Mouse (Mus musculus) kidney, embryonic 16.5 days (tissue): Measurements from ENCODE around the gene Cstb. TPM values are rescaled to one million over a fixed set of nuclear protein-coding genes. Genes with fewer than 3 reads are reported as not detected.
A peak's percentile ranks its signal among the peaks of the same experiment; 100 is the strongest.

ENCODE experiments used
- ATAC-seq: fragments of 200-750 bp; cut with Nextera tagmentation; 2 replicates; pipeline ENCODE4 v1.8.0; 2017; ENCODE audit warnings: moderate TSS enrichment; ENCODE audit not compliant: low FRiP score, low TSS enrichment
- H3K27ac ChIP-seq: fragments of 300-500 bp; sonication (generic); 2 replicates; pipeline ENCODE4 v1.5.1; 2014; ENCODE audit warnings: low read length
- H3K27me3 ChIP-seq: fragments of 300-500 bp; sonication (generic); 2 replicates; pipeline ENCODE4 v1.6.1; 2014; ENCODE audit warnings: low read length, control low read depth, mixed read lengths; ENCODE audit not compliant: insufficient read depth
- H3K36me3 ChIP-seq: fragments of 300-500 bp; sonication (generic); 2 replicates; pipeline ENCODE4 v1.6.1; 2014; ENCODE audit warnings: low read length, control low read depth, mixed read lengths; ENCODE audit not compliant: insufficient read depth
- H3K4me1 ChIP-seq: fragments of 300-500 bp; sonication (generic); 2 replicates; pipeline ENCODE4 v1.6.1; 2014; ENCODE audit warnings: low read length, control low read depth, mixed read lengths; ENCODE audit not compliant: insufficient read depth
- H3K4me2 ChIP-seq: fragments of 300-500 bp; sonication (generic); replicated peaks from 2 replicates; pipeline ENCODE4 v1.6.1; 2014; ENCODE audit warnings: low read depth, low read length
- H3K4me3 ChIP-seq: fragments of 300-500 bp; sonication (generic); 2 replicates; pipeline ENCODE4 v1.5.1; 2014; ENCODE audit warnings: mild to moderate bottlenecking, low read length
- H3K9ac ChIP-seq: fragments of 300-500 bp; sonication (generic); replicated peaks from 2 replicates; pipeline ENCODE4 v1.6.1; 2014; ENCODE audit warnings: low read length
- H3K9me3 ChIP-seq: fragments of 300-500 bp; sonication (generic); 2 replicates; pipeline ENCODE4 v1.6.1; 2016; ENCODE audit warnings: low read length, control low read depth
- WGBS: fragments of 180-500 bp; shearing (Covaris S2); extraction: QIAGEN DNeasy Blood & Tissue Kit; methylation state at CpG from one replicate; pipeline ENCODE4 v1.1.7; 2014; 5-methylcytosine and 5-hydroxymethylcytosine counted together
- polyA plus RNA-seq: library from polyadenylated mRNA; unstranded; fragments of >200 nt; fragmentation: Nextera tagmentation; extraction: Ambion mirVana; gene quantifications from 2 replicates; pipeline ENCODE4 v1.2.1, GENCODE M21; 2015

Gene Cstb
- polyA plus RNA-seq, 1 experiment from 2014 or later, result 191 TPM

DNA sequence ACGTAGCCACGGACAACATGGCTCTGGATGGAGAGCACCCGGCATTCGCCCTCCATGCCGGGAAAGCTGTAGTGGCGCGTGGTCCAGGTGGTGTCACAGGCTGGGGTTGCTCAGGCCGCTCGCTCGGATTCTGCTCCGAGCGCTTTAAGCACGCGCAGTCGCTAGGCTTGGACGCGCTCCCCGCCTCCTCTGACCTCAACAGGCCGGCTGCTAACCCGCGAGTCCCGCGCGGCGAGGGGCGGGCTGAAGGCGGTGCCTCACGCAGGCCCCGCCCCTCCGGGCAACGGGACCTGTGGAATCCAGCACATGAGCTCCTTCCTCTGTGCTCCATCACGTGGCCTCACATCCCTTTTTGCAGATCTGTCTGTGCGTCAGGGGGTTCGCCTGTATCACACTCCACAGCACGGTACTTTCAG is 39.3 kb downstream of the Cstb start, which contains the start of gene Pdxk:
Gene Pdxk (minus strand): TSS at position 184 of the 416 bp plus-strand sequence.
- ATAC-seq, result peak; percentile 94
- Histone ChIP-seq H3K4me3 (peak within 1 kb of the TSS; percentile 56), H3K9me3 (no peaks in the 10 kb centered on the region), H3K36me3 (no peaks in the 10 kb centered on the region), H3K27me3 (no peaks in the 10 kb centered on the region), H3K4me1 (peaks cover 15% of the 10 kb centered on the region), H3K4me2 (peak within 1 kb of the TSS; percentile 91), H3K27ac (peak within 1 kb of the TSS; percentile 25; the same call in 1 of the 2 replicates), H3K9ac (peak within 1 kb of the TSS; percentile 69)
- under 1% methylated on average over 35 of the region's 35 CpGs for WGBS

- ATAC-seq, result 0 out of 2 replicates have a peak, but pooled peaks have one; percentile 0
- Histone ChIP-seq H3K36me3 (no peaks in the 10 kb centered on the region), H3K4me1 (peaks cover 11% of the 10 kb centered on the region), H3K27me3 (no peaks in the 10 kb centered on the region), H3K9me3 (no peaks in the 10 kb centered on the region), H3K27ac (no peak overlapping the region), H3K4me3 (no peak overlapping the region), H3K4me2 (peak overlapping the region; percentile 91; the same call in 1 of the 2 replicates), H3K9ac (no peak overlapping the region)
- 83% methylated on average over 3 of the region's 3 CpGs for WGBS
Observed at GRCm38 (mm10) chr10:78465472-78465871, 40.0 kb downstream of the Cstb start.

DNA sequence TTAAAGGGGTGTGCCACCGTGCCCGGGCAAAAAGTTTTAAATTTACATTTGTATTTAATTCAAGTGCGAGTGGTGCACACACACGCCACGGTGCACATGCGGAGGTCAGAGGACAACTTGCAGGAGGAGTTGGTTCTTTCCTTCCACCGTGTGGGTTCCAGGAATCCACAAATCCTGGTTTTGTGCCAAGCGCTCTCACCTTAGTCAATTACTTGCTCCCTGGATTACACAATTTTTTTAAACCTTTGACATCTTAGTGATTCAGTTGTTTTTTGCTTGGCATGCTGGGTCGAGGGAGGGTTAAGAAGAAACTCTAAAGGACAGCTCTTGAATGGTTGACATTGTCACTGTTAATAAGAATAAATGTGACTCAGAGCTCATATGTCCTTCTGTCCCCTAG is 41.2 kb downstream of the Cstb start:
- peaks cover 7% of the 10 kb centered on the region for H3K4me1 ChIP-seq
- no peaks in the 10 kb centered on the region for H3K27me3 ChIP-seq
- H3K36me3 ChIP-seq, result no peaks in the 10 kb centered on the region
- WGBS, result 81% methylated on average over 9 of the region's 9 CpGs
- no peak for ATAC-seq
- H3K9ac ChIP-seq, result no peak overlapping the region
- H3K9me3 ChIP-seq, result no peaks in the 10 kb centered on the region
- no peak overlapping the region for H3K4me3 ChIP-seq
- no peak overlapping the region for H3K4me2 ChIP-seq
- H3K27ac ChIP-seq, result no peak overlapping the region

GRCm38 (mm10) chr10:78467761-78468310 is 42.4 kb downstream of the Cstb start:
- ATAC-seq, result no peak
- Histone ChIP-seq H3K27me3 (no peaks in the 10 kb centered on the region), H3K4me3 (no peak overlapping the region), H3K9me3 (no peaks in the 10 kb centered on the region), H3K36me3 (no peaks in the 10 kb centered on the region), H3K4me1 (peaks cover 7% of the 10 kb centered on the region), H3K4me2 (no peak overlapping the region), H3K9ac (no peak overlapping the region), H3K27ac (no peak overlapping the region)
- WGBS, result 27% methylated on average over 2 of the region's 2 CpGs

DNA sequence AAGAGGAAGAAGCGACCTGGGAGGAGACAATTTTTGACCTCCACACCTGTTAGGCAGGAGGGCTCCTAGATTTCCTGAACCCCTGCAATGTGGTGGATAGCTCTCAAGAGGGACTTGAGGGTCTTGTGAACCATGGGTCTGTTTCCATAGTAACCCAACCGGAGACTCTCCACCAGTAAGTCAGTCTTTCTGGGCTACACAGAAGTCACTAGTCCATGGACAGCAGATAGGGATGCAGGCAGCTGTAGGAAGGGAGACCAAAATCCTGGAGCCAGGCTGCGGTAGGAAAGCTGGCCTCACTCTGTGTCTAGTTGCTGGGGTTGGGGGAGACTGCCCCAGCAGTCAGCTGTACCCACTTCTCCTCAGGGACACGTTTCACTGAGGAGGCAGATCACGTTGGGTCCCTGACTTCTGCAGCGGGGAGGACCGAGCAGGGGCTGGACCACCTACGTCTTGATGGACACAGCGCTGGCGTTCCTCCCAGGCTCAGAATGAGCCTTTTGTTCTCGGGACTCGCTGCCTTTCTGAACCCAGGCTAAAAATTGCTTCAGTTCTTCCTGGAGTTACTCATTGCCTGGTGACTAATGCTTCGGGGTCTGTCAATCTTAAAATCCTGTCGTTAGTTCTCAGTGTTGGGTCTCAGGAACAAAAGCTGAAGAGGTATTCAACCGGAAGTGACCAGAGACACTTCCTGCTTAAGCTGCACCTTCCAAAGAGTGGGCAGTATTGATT is 45.3 kb downstream of the Cstb start:
- H3K27ac ChIP-seq, result peak overlapping the region; percentile 25; the same call in 1 of the 2 replicates
- H3K27me3 ChIP-seq, result no peaks in the 10 kb centered on the region
- ATAC-seq, result no peak; the same call in 1 of the 2 replicates
- no peaks in the 10 kb centered on the region for H3K36me3 ChIP-seq
- H3K9ac ChIP-seq, result no peak overlapping the region
- no peak overlapping the region for H3K4me3 ChIP-seq
- H3K9me3 ChIP-seq, result no peaks in the 10 kb centered on the region
- 39% methylated on average over 15 of the region's 15 CpGs for WGBS
- no peaks in the 10 kb centered on the region for H3K4me1 ChIP-seq
- 0 out of 2 replicates have a peak overlapping the region, but pooled peaks have one; percentile 1 for H3K4me2 ChIP-seq

DNA sequence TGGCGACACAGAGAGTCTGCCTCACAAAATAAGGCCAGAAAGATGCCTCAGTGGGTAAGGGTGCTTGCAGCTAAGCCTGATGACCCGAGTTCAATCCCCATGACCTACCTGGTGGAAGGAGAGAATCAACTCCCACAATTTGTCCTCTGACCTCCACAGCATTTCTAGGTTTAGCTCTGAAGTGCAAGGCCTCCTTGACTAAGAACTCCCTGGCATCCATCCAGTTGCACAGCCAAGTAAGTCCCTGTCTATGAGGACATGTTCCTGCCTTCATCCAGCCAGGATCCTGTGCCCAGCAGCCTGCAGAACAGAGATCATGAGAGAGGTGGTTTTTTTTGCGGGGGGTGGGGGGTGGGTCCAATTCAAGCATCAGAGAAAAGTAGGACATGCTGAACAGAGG is 46.6 kb downstream of the Cstb start:
- Histone ChIP-seq H3K27me3 (no peaks in the 10 kb centered on the region), H3K27ac (no peak overlapping the region), H3K4me3 (no peak overlapping the region), H3K4me1 (no peaks in the 10 kb centered on the region), H3K36me3 (no peaks in the 10 kb centered on the region), H3K4me2 (no peak overlapping the region), H3K9me3 (no peaks in the 10 kb centered on the region), H3K9ac (no peak overlapping the region)
- no peak for ATAC-seq
- WGBS, result 78% methylated on average over 3 of the region's 3 CpGs

DNA sequence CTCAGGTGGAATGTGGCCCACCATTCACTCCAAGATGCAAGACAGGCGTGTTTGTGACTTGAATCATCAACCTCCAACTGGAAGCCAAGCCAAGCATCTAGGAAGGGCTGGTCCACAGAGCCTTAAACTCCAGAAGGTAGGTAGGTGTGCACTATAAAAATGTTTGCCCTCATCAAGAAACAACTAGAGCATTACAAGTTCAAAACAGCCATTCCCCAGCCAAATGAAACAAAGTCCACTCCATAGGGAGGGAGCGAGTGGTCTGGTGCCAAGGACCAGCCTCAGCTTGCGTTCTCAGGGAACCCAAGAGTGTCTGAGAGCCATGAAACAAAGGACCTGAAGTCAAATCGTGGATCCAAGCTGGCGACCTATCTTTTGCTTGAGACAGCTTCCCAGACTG is 48.0 kb downstream of the Cstb start:
- no peaks in the 10 kb centered on the region for H3K4me1 ChIP-seq
- H3K4me2 ChIP-seq, result no peak overlapping the region
- no peaks in the 10 kb centered on the region for H3K9me3 ChIP-seq
- no peak overlapping the region for H3K9ac ChIP-seq
- no peak overlapping the region for H3K27ac ChIP-seq
- WGBS, result 63% methylated on average over 5 of the region's 5 CpGs
- ATAC-seq, result no peak
- H3K36me3 ChIP-seq, result no peaks in the 10 kb centered on the region
- no peak overlapping the region for H3K4me3 ChIP-seq
- H3K27me3 ChIP-seq, result no peaks in the 10 kb centered on the region

GRCm38 (mm10) chr10:78474759-78475158 is 49.3 kb downstream of the Cstb start:
- no peak for ATAC-seq
- Histone ChIP-seq H3K4me2 (no peak overlapping the region), H3K36me3 (no peaks in the 10 kb centered on the region), H3K4me1 (no peaks in the 10 kb centered on the region), H3K9me3 (no peaks in the 10 kb centered on the region), H3K9ac (no peak overlapping the region), H3K27me3 (no peaks in the 10 kb centered on the region), H3K4me3 (no peak overlapping the region), H3K27ac (no peak overlapping the region)
- 77% methylated on average over 8 of the region's 8 CpGs for WGBS

- 72% methylated on average over 4 of the region's 4 CpGs for WGBS
- Histone ChIP-seq H3K27me3 (no peaks in the 10 kb centered on the region), H3K27ac (no peak overlapping the region), H3K4me2 (no peak overlapping the region), H3K36me3 (no peaks in the 10 kb centered on the region), H3K9ac (no peak overlapping the region), H3K4me3 (no peak overlapping the region), H3K4me1 (0 out of 2 replicates have a peak, but pooled peaks cover 4% of the 10 kb centered on the region), H3K9me3 (no peaks in the 10 kb centered on the region)
- no peak for ATAC-seq
Observed at GRCm38 (mm10) chr10:78476821-78477220, 51.4 kb downstream of the Cstb start.
